Mouse (Mus musculus) stomach, embryonic 15.5 days (tissue): ENCODE data around the gene Mtcl1. TPM values are rescaled to one million over a fixed set of nuclear protein-coding genes. Genes with fewer than 3 reads are reported as not detected.

Source experiments
- ATAC-seq: fragments of 200-750 bp; cut with Nextera tagmentation; 2 replicates; pipeline ENCODE4 v1.8.0; 2017; ENCODE audit warnings: low read depth, moderate number of reproducible peaks, moderate TSS enrichment; ENCODE audit not compliant: insufficient read depth, low FRiP score
- H3K27ac ChIP-seq: fragments of 300-500 bp; sonication (generic); 2 replicates; pipeline ENCODE4 v1.5.1; 2015; ENCODE audit warnings: mild to moderate bottlenecking, inconsistent platforms
- H3K27me3 ChIP-seq: fragments of 300-500 bp; sonication (generic); replicated peaks from 2 replicates; pipeline ENCODE4 v1.6.1; 2015; ENCODE audit warnings: inconsistent platforms
- H3K36me3 ChIP-seq: fragments of 300-500 bp; sonication (generic); 2 replicates; pipeline ENCODE4 v1.6.1; 2015; ENCODE audit warnings: inconsistent platforms
- H3K4me1 ChIP-seq: fragments of 300-500 bp; sonication (generic); 2 replicates; pipeline ENCODE4 v1.6.1; 2015; ENCODE audit warnings: inconsistent platforms
- H3K4me2 ChIP-seq: fragments of 300-500 bp; sonication (generic); 2 replicates; pipeline ENCODE4 v1.6.1; 2015; ENCODE audit warnings: mild to moderate bottlenecking, inconsistent platforms
- H3K4me3 ChIP-seq: fragments of 300-500 bp; sonication (generic); replicated peaks from 2 replicates; pipeline ENCODE4 v1.5.1; 2015; ENCODE audit warnings: inconsistent platforms
- H3K9ac ChIP-seq: fragments of 300-500 bp; sonication (generic); 2 replicates; pipeline ENCODE4 v1.6.1; 2015; ENCODE audit warnings: inconsistent platforms
- H3K9me3 ChIP-seq: fragments of 300-500 bp; sonication (generic); 2 replicates; pipeline ENCODE4 v1.6.1; 2016; ENCODE audit warnings: inconsistent platforms
- WGBS: fragments of 180-500 bp; shearing (Covaris S2); methylation state at CpG from one replicate; pipeline ENCODE4 v1.1.7; 2015; 5-methylcytosine and 5-hydroxymethylcytosine counted together
- polyA plus RNA-seq: library from polyadenylated mRNA; unstranded; fragments of >200 nt; fragmentation: Nextera tagmentation; extraction: Ambion mirVana; gene quantifications from 2 replicates; pipeline ENCODE4 v1.2.1, GENCODE M21; 2015

Gene Mtcl1
- polyA plus RNA-seq, 1 experiment from 2014 or later = 6.1 TPM

DNA sequence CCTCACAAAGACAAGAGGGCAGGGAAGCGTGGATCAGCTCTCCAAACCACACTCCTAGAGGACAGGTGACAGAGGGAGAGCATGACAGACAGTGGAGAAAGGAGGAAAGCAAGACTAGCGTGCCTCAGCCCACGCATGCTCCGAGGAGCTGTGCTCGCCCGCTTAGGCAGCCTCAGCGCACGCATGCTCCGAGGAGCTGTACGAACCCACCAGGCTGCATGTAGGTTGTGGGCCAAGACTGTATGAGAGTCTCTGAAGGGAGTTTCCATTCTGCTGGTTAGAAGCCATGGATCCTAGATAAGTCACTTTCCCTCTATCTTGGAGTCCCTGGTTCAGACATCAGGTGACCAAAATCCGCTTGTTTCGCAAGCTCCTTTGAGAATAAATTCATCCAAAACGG lies 29.8 kb upstream of the Mtcl1 start:
- no peaks in the 10 kb centered on the region for H3K4me1 ChIP-seq
- no peak; the same call in 1 of the 2 replicates for ATAC-seq
- no peak overlapping the region for H3K9ac ChIP-seq
- 0 out of 2 replicates have a peak overlapping the region, but pooled peaks have one; percentile 6 for H3K4me3 ChIP-seq
- H3K36me3 ChIP-seq = no peaks in the 10 kb centered on the region
- no peaks in the 10 kb centered on the region for H3K9me3 ChIP-seq
- peak overlapping the region; percentile 31 for H3K4me2 ChIP-seq
- no peak overlapping the region for H3K27ac ChIP-seq
- H3K27me3 ChIP-seq = no peaks in the 10 kb centered on the region
- 36% methylated on average over 13 of the region's 13 CpGs for WGBS

DNA sequence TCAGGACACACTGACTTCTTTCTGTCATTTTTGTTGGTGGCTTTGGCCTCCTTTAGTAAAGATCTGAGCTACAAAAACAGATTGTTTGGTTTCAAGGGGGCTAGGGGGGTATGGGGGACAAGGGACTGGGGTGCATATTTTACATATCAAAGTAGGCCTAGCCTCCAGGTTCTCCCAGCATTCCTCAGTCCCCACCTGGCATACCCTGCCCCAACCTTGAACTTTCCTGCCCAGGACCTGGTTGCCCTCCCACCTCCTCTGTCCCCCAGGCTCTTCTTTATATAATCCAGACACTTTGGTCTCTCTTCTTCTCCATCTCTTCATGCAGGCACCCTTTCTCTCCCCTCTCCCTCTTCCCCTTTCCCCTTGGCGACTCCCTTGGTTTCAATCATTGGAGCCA lies 23.7 kb upstream of the Mtcl1 start:
- Histone ChIP-seq H3K9ac (no peak overlapping the region), H3K9me3 (no peaks in the 10 kb centered on the region), H3K4me2 (no peak overlapping the region), H3K4me1 (no peaks in the 10 kb centered on the region), H3K4me3 (no peak overlapping the region), H3K36me3 (no peaks in the 10 kb centered on the region), H3K27ac (no peak overlapping the region), H3K27me3 (no peaks in the 10 kb centered on the region)
- 88% methylated on average over 1 of the region's 1 CpGs for WGBS
- no peak for ATAC-seq

DNA sequence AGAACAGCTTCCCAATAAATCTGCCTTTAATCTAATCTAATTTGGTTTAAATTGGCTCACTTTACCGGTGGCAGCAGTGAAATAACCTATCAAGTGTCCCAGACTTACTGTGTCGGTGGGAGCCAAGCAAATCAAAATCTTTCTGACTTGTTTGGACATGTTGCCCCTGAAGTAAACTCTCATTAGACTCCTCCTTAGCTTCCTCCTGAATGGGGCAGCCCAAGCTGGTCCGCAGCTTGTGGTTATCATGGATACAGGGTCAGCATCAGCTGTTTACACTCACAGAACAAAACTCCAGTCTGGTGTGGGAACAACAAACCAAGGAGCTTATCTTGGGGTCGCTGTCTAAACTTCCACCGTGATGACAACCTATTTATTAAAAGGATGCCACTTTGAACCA lies 22.2 kb upstream of the Mtcl1 start:
- Histone ChIP-seq H3K36me3 (no peaks in the 10 kb centered on the region), H3K4me3 (no peak overlapping the region), H3K9ac (no peak overlapping the region), H3K27me3 (no peaks in the 10 kb centered on the region), H3K27ac (no peak overlapping the region), H3K4me1 (no peaks in the 10 kb centered on the region), H3K9me3 (no peaks in the 10 kb centered on the region), H3K4me2 (no peak overlapping the region)
- no peak for ATAC-seq
- WGBS = 36% methylated on average over 5 of the region's 5 CpGs

DNA sequence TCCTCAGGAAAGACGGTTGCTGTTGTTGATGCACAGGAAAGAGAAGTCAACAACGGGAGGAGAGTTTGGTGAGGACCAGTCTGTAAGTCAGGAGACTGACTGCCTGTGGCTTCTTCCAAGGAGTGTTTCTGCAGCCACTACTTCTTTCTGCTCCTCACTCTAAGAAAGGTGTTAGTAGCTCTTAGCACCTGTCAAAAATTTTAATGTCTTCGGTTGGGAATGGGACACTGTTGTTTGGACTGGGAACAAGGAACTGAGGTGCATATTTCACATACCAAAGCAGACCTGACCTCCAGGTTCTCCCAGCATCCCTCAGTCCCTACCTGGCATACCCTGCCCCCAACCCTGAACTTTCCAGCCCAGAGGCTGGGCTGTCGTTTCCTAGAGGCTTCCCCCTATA lies 21.7 kb upstream of the Mtcl1 start:
- Histone ChIP-seq H3K27ac (no peak overlapping the region), H3K27me3 (no peaks in the 10 kb centered on the region), H3K9me3 (no peaks in the 10 kb centered on the region), H3K4me3 (no peak overlapping the region), H3K4me1 (no peaks in the 10 kb centered on the region), H3K9ac (no peak overlapping the region), H3K36me3 (no peaks in the 10 kb centered on the region), H3K4me2 (no peak overlapping the region)
- ATAC-seq = no peak
- WGBS = 60% methylated on average over 4 of the region's 4 CpGs

DNA sequence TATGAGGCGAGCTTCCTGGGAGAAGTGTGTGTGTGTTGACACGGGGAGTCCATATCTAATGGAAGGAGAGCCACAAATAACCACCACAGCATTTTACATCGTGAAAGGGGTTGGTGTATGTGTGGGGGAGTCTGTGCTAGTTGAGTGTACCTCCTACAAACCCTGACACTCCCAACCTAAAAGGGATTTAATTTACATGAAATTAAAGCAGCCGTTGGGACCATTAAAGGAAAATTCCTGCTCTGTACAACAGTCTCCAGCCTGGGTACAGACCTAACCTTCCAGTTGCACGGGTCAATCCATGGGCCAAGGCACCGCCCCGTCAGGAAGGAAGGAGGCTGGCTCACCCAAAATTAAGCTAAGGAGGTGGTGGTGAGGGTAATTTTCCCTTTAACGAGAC lies 20.5 kb upstream of the Mtcl1 start:
- H3K4me1 ChIP-seq = no peaks in the 10 kb centered on the region
- H3K9ac ChIP-seq = no peak overlapping the region
- no peaks in the 10 kb centered on the region for H3K27me3 ChIP-seq
- WGBS = 57% methylated on average over 8 of the region's 8 CpGs
- H3K4me2 ChIP-seq = no peak overlapping the region
- ATAC-seq = no peak
- no peaks in the 10 kb centered on the region for H3K36me3 ChIP-seq
- H3K4me3 ChIP-seq = no peak overlapping the region
- H3K27ac ChIP-seq = no peak overlapping the region
- H3K9me3 ChIP-seq = no peaks in the 10 kb centered on the region

DNA sequence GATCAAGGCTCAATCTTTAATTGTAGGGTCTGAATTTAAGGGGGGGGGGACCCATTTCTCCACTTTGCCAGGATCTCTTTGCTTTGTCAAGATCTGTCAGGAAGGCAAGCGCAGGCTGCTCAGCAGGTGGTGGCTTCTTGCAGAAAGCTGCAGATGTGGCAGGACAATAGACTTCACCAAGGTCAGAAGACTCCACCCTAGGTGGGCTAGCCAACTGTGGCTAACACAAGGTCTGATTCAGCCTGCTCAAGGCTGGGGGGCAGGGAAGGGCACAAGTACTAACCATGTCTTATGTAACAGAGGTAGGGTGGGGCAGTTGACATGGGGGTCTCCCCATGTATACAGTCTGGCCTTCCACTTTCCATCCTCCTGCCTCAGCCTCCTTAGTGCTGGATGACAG lies 7.7 kb upstream of the Mtcl1 start:
- Histone ChIP-seq H3K9ac (no peak overlapping the region), H3K27ac (no peak overlapping the region), H3K4me1 (no peaks in the 10 kb centered on the region), H3K27me3 (0 out of 2 replicates have a peak, but pooled peaks cover 5% of the 10 kb centered on the region), H3K4me2 (no peak overlapping the region), H3K36me3 (no peaks in the 10 kb centered on the region), H3K4me3 (no peak overlapping the region), H3K9me3 (no peaks in the 10 kb centered on the region)
- 77% methylated on average over 1 of the region's 1 CpGs for WGBS
- no peak for ATAC-seq

DNA sequence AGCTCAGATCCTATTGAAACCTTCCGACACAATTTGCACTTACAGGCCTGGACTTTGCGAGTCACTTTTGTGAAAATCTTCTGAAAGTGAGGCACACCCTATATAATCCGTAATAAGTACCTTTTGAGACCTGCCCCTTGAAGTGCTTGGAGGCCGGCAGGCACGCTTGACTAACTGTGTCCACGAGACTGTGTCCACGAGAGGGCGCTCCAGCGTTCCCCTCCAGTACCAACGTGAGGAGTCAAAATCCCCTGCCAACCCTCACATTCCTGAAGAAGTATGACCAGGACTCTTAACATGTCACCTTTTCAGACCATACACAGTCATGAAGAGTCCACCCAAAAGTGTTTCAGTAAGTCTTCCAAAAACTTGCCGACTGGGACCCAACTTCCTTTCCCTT lies 1.6 kb upstream of the Mtcl1 start:
- H3K36me3 ChIP-seq = no peaks in the 10 kb centered on the region
- H3K9me3 ChIP-seq = no peaks in the 10 kb centered on the region
- WGBS = 4% methylated on average over 11 of the region's 11 CpGs
- H3K9ac ChIP-seq = no peak overlapping the region
- no peak overlapping the region for H3K27ac ChIP-seq
- ATAC-seq = no peak
- no peak overlapping the region; the same call in 1 of the 2 replicates for H3K4me3 ChIP-seq
- peaks cover 39% of the 10 kb centered on the region; the same call in 1 of the 2 replicates for H3K27me3 ChIP-seq
- peaks cover 23% of the 10 kb centered on the region for H3K4me1 ChIP-seq
- peak overlapping the region; percentile 98 for H3K4me2 ChIP-seq

DNA sequence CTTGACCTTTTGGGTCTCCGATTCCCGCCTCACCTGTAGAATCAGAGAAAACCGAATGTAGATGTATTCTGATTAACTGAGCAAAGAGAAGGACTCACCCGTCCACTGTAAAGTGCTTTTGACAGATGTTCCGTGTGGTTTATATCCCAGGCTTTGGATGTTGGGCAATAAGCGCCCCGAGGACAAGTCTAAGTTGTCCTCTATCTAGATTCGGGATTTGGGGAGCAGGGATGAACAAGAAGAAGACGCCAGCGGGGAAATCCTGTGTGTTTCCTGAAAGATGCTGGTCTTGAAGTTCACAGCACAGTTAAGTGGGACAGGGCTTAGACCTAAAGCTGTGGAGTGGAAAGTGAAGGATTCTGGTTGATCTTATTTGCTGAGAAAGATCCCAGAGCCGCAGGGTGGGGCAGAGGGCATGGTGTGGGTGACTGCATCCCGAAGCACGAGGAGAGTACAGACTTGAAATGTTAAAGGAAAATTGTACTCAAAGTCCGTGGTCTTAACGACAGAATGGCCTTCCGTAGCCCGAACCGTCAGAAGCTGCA lies 1.0 kb upstream of the Mtcl1 start:
- Histone ChIP-seq H3K9ac (no peak overlapping the region), H3K4me3 (peak overlapping the region; percentile 71)

DNA sequence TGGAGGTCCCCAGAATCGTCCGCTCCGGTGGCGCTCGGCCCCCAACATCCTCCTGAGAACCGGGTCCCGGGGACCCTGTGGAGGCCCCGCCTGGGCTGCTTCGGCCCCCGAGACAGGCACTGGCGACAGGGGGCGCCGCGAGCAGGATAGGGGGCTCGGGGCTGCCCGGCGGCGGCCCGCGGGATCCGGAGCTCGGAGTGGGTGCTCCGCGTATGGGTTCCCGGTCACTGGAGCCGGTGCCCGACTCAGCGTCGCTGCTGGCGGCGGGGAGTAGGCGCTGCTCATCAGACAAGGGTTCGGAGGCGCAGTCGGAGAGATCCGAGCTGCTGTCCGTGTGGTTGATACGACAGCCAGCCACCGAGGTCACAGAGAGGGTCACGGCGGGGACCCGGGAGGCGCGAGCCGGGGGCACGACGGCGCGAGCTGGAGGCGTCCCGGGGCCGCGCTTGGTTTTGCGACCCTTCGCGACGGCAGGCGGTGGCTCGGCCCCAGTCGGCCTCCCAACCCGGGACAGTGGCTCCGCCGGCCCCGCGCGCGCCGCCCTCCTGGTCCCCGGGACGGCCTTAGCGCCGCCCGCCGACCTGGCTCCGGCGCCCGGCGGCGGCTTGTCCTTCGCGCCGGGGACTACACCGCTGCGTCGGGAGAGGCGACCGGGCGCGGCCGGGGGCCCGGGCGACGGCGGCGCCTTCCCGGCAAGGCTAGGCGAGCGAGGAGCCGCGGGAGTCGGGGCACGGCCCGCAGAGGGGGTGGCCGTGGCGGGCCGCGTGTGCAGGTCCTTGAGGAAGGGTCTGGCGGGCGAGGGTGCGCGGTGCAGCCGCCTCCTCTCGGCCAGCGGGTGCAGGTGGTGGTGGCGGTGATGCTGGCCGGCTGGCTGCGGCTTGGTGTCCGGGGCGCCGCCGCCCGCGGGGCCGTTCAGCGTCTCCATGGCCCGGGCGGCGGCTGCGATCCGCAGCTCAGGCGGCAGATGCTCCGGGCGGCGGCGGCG lies 837 bp downstream of the Mtcl1 start:
- H3K4me1 ChIP-seq = peaks cover 23% of the 10 kb centered on the region
- ATAC-seq = peak; percentile 34
- H3K27ac ChIP-seq = peak overlapping the region; percentile 58; the same call in 1 of the 2 replicates
- H3K4me2 ChIP-seq = peak overlapping the region; percentile 98
- no peaks in the 10 kb centered on the region for H3K36me3 ChIP-seq
- WGBS = under 1% methylated on average over 100 of the region's 136 CpGs
- H3K9ac ChIP-seq = peak overlapping the region; percentile 51
- H3K9me3 ChIP-seq = no peaks in the 10 kb centered on the region
- H3K27me3 ChIP-seq = peaks cover 39% of the 10 kb centered on the region; the same call in 1 of the 2 replicates
- peak overlapping the region; percentile 71 for H3K4me3 ChIP-seq

More for the DNA sequence above, 1.0 kb upstream of the Mtcl1 start:
- Histone ChIP-seq H3K36me3 (no peaks in the 10 kb centered on the region), H3K27me3 (peaks cover 39% of the 10 kb centered on the region; the same call in 1 of the 2 replicates), H3K27ac (no peak overlapping the region), H3K4me1 (peaks cover 23% of the 10 kb centered on the region), H3K4me2 (peak overlapping the region; percentile 98), H3K9me3 (no peaks in the 10 kb centered on the region)
- WGBS = 5% methylated on average over 18 of the region's 18 CpGs
- ATAC-seq = no peak

DNA sequence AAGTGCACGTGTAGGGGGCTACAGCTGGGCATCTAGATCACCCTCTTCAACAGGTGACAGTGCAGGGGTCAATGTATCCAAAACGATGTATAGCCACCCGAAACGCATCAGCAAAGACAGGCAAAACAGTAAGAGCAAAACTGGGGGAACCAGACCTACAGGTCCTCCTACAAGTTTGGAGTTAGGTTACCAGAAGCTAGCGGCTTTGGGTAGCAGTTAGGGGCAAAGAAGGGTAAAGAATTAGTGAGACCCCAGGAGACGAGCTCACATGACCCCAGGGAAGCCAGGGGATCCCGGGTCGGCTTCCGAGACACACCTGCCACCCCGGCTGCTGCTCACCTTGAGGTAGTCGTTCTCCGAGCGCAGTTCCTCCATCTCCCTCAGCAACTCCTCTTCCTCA lies 1.6 kb downstream of the Mtcl1 start:
- Histone ChIP-seq H3K4me2 (peak overlapping the region; percentile 98), H3K27ac (no peak overlapping the region), H3K9ac (peak overlapping the region; percentile 51), H3K9me3 (no peaks in the 10 kb centered on the region), H3K4me1 (peaks cover 23% of the 10 kb centered on the region), H3K4me3 (peak overlapping the region; percentile 71), H3K27me3 (peaks cover 39% of the 10 kb centered on the region; the same call in 1 of the 2 replicates), H3K36me3 (no peaks in the 10 kb centered on the region)
- 5% methylated on average over 13 of the region's 13 CpGs for WGBS
- ATAC-seq = no peak

DNA sequence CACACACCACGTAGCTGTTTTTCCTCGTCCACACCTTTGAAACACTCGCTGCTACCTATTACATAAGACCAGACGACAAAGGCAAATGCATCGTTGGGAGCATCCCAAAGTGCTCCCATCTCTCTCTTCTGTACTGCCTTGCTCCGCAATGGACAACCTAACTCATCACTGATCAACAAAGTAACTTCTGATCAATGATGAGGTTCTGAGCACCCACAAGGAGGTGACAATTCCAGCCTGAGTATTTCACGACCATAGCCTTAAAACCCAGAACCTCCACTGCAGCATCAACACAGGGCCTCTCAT lies 2.6 kb downstream of the Mtcl1 start:
- H3K36me3 ChIP-seq = no peaks in the 10 kb centered on the region
- WGBS = 62% methylated on average over 7 of the region's 7 CpGs
- H3K4me1 ChIP-seq = peaks cover 23% of the 10 kb centered on the region
- H3K27ac ChIP-seq = no peak overlapping the region
- H3K9ac ChIP-seq = no peak overlapping the region
- no peaks in the 10 kb centered on the region for H3K9me3 ChIP-seq
- H3K27me3 ChIP-seq = peaks cover 34% of the 10 kb centered on the region; the same call in 1 of the 2 replicates
- peak overlapping the region; percentile 71 for H3K4me3 ChIP-seq
- ATAC-seq = no peak
- peak overlapping the region; percentile 98 for H3K4me2 ChIP-seq
